Mouse (Mus musculus) adrenal gland, postnatal 36 days (tissue): ENCODE data around the gene Gm7030. TPM values are rescaled to one million over a fixed set of nuclear protein-coding genes. Genes with fewer than 3 reads are reported as not detected.
A peak's percentile ranks its signal among the peaks of the same experiment; 100 is the strongest.
"Not testable (repeated sequence)": the region's sequence is repeated elsewhere in the genome, so short reads cannot be mapped to it uniquely, and the experiment has no call there.

Source experiments
- DNase-seq, 2 experiments: peaks; one replicate each; pipeline ENCODE4 v3.0.0; 2021; ENCODE audit warnings: mixed read lengths in 1 of 2
- long read RNA-seq, 2 experiments: library from polyadenylated mRNA; stranded (forward); transcript quantifications; one replicate each; pipeline ENCODE4 v2.0.0; 2021; ENCODE audit warnings: borderline sequencing depth in 2 of 2
- total RNA-seq, 2 experiments: library from RNA; stranded (reverse); gene quantifications; 2 replicates each; pipeline ENCODE4 v1.2.3; 2021

Gm7030 gene
- not detected for total RNA-seq
- long read RNA-seq, experiment 1 = 0 reads
- long read RNA-seq, experiment 2 = 0 reads

DNA sequence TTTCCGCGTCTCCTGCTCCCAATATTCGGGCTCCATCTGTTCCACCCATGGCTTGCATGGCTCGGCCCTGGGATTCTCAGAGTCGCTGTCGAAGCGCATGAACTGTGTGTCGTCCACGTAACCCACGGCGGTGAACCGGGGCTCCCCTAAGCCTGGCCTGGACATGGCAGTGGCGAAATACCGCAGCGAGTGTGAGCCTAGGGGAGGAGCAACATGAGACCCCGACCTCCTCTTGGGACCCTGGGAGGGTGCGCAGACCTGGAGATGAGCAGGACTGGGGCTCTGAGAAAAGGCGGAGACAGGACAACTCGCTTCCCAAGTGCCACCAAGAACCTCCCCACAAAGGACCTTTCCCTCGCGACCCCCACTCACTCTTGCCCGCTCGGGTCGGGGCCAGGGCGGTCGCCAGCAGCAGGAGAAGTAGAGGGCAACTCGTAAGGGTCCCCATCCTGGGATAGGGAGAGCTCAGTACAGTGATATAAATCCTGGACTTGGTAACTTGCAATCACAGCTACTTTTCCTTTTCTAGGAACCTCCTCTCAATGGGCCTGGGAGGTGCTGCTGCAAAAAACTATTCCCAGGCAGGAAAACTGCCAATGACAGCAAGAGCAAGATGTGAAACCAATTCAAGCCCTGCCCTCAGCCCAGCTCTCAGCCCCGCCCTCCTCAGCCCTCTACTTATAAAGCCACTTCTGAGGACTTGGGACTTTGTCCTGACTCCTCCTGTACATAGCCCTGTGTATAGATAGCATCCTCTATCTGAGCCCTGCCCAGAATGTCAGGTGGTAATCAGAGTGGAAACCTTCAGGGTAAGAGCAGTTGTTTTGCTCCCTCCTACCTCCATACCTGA, at the start of gene Gm7030:
TSS of gene Gm7030 (minus strand) at position 458 of the 850 bp plus-strand sequence.
- not testable (repeated sequence) for DNase-seq

DNA sequence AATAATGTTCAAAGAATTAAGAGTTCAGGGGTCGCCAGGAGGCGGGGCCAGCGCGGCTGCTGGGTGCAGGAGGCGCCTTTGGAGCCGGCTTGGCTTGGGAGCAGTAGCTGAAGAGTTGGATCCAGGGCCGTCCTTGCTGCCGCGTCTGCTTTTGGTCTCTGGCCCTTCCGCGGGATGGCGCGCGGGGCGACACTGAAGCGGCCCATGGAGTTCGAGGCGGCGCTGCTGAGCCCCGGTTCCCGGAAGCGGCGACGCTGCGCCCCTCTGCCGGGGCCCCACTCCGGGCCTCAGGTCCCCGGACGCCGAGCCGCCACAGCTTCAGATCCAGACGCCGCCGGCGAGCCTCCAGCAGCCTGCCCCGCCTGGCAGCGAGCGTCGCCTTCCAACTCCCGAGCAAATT, 49.7 kb upstream of the Gm7030 start:
- peak; percentile 33 to 52 for DNase-seq

DNA sequence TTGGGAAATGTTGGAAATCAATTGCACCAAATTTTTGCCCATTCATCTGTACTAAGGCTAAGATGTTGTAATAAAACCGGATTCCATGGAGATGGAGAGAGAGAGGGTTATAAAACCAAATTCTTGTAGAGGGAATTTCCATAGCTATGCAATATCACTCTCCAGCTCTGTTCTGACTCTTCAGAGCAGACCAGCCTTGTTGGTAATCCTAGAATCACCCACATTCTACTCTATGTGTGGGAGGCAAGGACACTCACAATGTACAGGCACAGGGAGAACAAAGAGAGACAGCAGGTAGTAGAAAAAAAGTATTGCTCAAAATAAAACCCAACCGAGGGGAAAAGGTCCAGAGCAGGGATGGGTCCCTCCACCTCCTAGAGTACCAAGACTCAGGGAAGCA, 46.9 kb upstream of the Gm7030 start:
- not testable (repeated sequence) for DNase-seq

DNA sequence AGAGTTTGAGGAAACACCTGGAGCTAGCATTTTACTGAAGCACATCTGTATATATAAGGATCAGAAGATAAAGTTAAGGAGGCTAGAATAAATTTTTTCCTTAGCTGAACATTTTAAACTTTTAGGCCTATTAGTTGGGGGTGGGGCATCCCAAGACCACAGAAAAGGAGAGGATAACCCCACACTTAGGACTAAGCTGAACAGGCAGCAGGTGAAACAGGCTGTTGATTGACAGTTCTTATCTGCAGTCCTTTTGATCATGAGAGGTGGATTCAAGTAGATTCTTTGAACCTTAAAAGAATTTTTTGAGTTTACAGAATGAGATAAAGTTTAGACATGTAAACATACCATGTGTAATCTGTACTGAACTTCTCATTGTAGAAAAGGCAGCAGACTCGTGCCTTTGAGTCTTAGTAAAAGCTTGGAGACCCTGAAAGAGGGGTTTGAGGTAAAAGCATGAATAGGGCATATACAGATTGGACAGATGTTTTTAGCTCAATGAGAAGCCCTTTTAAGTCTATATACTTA, 41.1 kb upstream of the Gm7030 start:
- DNase-seq = no peak

DNA sequence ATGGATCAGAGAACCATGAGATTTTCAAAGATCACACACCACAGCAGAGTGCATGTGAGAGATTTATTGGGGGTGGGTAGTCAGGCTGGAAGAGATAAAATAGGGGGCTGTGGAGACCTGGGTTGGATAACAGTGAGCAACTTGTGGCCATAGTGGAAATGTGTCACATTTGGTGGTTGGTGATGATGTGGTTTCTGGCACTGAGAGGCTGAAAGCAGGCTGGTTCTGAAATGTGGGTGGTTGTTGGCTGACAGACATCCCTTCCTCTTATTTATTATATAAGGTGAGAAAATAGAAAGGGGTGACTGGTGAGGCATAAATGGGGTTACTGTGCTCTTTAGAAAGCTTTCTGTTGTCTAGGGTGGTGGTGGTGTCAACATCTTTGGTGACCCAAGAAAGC, 40.5 kb upstream of the Gm7030 start:
- no peak for DNase-seq

DNA sequence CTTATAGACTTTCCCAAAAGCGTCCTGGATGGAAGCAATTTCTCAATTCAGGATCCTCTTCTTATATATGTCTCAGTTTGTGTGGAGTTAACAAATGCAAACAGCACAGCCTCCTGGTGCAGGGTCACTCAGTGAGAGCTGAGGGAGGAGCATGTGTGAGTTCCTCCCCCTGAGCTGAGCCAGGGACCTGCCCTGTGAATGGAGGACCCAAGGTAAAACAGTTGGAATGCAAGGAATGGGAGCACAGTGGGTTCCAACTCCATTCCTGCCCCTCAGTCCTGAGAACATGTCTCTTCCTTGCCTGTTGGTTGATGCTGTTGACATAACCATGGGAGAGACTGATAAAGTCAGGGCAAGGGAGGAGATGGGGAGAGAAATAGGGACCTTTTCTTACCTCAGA, 39.9 kb upstream of the Gm7030 start:
- not testable (repeated sequence) for DNase-seq

DNA sequence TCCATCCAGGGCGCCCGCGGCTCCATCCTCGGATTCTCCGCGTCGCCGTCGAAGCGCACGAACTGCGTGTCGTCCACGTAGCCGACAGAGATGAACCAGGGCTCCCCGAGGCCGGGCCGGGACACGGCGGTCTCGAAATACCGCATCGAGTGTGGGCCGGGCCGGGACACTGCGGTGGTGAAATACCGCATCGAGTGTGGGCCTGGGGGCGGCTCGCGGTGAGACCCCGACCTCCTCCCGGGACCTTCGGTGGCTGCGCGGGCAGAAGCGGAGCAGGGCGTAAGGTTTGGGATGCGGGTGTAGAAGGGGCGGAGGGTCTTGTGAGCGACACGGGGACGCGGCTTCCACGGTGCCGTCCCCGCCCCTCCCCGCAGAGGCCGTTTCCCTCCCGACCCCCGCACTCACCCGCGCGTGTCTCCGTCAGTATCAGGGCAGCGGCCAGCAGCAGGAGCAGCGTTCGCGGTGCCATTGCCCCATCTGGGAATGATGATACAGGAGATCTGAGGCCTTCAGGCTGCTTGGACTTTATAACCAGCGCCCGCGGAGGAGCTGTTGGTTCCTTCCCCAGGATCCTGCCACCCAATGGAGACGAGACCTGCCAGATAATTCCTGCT, 38.9 kb upstream of the Gm7030 start, which contains the start of gene Gm8909:
TSS of gene Gm8909 (minus strand) at position 499 of the 614 bp plus-strand sequence.
- DNase-seq = peak in 1 of 2 experiments; percentile 44

DNA sequence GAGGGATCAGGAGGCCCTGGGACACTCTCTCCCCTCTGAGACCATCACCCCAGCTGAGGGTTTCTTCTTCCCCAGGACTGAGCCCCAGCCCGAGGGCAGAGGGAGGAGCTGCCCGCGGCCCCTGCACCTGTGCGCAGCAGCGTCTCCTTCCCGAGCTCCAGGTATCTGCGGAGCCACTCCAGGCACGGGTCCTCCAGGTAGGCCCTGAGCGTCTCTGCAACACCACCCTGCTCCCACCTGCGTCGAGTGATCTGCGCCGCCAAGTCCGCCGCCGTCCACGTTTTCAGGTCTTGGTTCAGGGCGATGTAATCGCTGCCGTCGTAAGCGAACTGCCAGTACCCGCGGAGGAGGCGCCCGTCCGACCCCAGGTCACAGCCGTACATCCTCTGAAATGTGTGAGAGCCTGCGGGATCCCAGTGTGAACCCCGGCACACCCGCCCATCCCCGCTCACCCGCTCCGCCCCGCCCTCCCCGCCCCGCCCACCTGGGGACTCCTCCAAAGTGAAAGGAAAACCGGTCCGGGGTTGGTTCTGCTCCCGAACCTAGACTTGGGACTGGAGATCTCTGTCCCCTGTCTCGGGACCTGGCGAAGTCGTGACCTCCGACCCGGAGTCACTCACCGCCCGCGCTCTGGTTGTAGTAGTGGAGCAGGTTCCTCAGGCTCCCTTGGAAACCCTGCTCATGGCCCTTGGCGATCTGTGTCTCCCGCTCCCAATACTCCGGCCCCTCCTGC, 38.2 kb upstream of the Gm7030 start:
- peak; percentile 7 to 19 for DNase-seq

DNA sequence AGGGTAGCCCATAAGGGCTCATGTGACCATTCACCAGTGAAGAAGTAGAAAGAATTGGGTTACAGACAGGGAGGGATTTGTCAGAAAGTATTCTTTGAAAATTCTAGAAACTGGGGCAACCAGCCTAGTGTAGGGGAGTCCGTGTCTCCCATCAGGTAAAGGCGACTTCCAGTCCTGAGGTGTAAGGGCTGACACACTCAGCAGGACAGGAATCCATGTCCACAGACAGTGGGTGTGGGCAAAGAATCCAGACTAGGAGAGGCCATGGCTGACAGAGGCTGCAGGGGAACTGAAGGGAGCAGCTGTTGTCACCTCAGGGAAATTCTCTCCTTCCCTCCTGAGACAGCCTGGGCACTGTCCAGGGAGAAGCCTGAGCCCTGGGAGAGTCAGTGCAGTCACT, 37.7 kb upstream of the Gm7030 start:
- DNase-seq = not testable (repeated sequence)

DNA sequence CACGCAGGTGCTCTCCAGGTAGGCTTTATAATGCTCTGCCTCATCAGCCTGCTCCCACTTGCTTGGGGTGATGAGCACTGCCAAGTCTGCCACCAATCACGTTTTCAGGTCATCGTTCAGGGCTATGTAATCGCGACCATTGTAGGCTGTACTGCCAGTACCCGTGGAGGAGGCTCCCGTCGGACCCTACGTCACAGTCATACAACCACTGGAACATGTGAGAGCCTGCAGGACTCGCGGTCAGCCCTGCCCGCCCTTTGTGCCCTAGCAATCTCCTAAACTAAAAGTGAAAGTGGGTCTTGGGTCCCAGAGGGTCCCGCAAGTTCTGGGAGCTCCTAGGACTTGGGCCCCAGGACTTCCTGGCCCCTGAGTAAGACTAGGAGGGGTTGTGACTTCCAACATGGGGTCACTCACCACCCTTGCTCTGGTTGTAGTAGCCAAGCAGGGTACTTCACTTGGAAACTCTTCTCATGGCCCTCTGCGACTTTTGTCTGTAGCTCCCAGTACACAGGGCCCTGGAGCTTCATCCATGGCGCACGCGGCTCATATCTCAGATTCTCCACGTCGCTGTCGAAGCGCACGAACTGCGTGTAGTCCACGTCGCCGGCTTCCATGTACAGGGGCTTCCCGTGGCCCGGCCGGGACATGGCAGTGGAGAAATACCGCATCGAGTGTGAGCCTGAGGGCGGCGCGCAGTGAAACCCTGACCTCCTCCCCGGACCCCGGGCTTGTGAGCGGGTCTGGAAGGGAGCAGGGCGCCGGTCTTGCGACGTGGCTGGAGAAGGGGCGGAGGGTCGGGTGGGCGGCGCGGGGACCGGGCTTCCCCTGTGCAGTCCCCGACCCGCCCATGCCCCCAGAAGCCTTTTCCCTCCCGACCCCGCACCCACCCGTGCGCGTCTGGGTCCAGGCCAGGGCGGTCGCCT, 32.2 kb upstream of the Gm7030 start:
- peak in 1 of 2 experiments; percentile 2 for DNase-seq

DNA sequence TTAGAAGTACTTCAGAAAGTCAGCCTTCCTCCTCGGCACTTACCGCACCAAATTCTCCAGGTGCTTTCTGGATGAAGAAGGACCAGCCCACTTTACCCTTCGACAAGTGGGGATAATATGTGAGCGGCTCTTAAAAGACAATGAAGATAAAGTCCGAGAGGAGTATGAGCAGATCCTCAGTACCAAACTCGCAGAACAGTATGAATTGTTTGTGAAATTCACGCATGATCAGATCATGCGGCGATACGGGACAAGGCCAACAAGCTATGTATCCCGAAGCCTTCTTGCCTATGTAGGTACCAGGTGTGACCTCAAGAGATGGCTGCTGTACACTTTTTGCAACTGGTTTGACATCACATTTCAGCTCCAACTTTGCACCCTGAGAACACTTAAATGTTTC, 29.0 kb upstream of the Gm7030 start:
- DNase-seq = not testable (repeated sequence)

DNA sequence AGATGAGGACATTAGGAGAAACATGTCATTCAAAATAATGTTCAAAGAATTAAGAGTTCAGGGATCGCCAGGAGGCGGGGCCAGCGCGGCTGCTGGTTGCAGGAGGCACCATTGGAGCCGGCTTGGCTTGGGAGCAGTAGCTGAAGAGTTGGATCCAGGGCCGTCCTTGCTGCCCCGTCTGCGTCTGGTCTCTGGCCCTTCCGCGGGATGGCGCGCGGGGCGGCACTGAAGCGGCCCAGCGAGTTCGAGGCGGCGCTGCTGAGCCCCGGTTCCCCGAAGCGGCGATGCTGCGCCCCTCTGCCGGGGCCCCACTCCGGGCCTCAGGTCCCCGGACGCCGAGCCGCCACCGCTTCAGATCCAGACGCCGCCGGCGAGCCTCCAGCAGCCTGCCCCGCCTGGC, 28.6 kb upstream of the Gm7030 start:
- peak; percentile 34 to 47 for DNase-seq

DNA sequence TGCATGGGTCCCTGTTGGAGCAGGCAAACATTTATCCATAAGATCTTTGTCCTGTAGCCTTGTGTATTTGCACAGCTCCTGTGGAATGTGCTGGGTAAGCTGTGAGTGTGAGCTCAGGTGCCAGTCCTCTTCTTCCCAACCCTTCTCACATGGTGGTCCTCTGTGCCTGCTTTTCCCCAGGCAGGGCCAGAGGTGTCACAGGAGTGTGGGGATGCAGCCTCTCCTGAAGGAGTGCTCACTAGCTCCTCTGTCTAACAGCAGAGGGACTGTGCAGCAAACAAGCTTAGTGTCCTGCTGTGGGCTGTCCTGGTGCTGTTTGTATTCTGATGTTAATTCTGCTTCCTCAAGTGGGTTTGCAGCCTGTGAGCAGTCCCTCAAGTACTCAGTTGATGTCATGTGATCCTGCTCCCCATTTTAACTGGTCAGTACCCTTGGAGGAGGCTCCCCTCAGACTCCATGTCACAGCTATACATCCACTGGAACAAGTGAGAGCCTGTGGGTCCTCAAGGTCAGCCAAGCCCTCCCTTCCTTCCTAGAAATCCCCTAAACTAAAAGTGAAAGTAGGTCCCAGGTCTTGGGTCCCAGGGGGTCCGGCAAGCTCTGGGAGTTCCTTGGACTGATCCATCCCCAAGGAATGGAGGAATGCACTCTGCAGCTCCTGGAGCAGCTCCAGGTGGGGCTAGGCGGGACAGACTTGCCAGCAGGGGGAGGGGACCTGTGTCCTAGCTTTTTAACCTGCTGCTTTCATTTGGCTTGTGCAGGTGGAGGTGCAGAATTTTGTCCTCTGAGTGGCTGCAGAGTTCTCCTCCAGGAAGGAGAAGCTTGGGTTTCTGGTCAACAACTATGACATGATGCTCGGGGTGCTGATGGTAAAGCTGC, 25.3 kb upstream of the Gm7030 start:
- no peak for DNase-seq

DNA sequence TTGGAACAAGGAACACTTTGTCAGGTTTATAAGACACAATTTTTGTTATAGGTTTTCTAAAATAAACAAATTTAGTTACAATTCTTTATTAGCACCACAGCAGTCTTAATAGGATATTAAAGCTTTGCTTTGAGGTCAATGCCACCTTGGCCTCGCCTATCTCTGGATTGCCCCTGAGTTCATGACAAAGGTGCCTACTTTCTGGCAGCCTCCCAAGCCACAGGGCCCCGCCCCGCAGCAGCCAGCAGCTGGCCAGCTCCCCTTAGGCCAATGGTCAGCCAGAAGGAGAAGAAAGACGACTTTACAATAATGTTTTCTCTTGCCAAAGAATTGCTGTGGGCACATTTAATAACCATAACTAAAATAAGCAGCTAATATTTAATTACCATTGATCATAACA, 22.0 kb upstream of the Gm7030 start:
- not testable (repeated sequence) for DNase-seq

DNA sequence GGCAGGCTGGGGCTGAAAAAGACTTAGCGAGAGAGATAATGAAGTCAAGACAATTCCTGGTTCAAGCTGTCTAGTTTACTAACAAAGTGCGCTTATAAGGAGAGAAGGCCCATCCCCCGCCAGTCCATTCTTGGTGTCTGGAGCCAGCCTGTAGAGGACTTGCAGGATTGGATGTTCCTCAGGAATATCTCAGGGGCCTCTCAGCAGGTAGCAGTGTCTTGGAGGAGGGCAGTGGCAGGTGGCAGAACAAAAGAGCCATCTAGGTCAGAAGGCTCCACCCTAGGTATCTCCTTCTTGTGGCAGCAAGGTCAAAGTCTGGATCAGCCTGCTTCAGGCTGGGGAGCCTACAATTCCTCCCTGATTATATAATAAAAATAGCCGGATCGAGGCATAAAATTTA, 19.2 kb upstream of the Gm7030 start:
- not testable (repeated sequence) for DNase-seq

DNA sequence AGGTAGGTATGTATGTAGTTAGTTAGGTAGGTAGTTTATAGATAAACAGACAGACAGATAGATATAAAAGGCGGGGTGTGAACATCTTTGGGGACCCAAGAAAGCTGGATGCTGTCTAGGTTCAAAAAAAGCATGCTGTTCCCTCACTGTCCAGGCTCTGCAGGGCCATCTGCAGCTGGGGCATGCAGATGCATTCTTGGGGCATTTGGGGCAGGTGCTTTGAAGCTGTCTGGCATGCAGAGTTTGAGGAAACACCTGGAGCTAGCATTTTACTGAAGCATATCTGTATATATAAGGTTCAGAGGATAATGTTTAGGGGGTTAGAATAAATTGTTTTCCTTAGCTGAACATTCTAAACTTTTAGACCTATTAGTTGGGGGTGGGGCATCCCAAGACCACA, 17.7 kb upstream of the Gm7030 start:
- not testable (repeated sequence) for DNase-seq

DNA sequence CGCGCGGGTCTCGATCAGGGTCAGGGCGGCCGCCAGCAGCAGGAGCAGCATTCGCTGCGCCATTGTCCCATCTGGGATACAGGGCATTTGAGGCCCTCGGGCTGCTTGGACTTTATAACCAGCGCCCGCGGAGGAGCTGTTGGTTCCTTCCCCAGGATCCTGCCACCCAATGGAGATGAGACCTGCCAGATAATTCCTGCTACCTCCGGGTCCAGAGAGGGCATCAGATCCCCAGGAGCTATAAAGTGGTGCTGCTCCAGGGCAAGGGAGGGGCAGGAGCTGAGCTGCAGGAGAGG, 16.6 kb upstream of the Gm7030 start:
- DNase-seq = peak in 1 of 2 experiments; percentile 4

DNA sequence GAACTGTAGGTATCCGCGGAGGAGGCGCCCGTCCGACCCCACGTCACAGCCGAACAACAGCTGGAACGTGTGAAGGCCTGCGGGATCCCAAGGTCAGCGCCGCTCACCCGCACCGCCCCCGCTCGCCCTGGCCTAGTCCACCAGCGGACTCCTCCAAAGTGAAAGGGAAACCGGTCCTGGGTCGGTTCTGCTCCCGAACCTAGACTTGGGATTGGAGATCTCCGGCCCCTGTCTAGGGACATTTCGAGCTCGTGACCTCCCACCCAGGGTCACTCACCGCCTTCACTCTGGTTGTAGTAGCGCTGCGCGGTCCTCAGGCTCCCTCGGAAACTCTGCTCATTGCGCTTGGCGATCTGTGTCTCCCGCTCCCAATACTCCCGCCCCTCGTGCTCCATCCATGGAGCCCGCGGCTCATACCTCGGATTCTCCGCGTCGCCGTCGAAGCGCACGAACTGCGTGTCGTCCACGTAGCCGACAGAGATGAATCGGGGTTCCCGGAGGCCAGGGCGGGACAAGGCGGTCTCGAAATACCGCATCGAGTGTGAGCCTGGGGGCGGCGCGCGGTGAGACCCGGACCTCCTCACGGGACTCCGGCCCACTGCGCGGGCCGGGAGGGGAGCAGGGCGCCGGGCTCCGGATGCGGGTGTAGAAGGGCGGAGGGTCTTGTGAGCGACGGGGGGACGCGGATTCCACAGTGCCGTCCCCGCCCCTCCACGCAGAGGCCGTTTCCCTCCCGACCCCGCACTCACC, 16.1 kb upstream of the Gm7030 start:
- peak; percentile 15 to 38 for DNase-seq

DNA sequence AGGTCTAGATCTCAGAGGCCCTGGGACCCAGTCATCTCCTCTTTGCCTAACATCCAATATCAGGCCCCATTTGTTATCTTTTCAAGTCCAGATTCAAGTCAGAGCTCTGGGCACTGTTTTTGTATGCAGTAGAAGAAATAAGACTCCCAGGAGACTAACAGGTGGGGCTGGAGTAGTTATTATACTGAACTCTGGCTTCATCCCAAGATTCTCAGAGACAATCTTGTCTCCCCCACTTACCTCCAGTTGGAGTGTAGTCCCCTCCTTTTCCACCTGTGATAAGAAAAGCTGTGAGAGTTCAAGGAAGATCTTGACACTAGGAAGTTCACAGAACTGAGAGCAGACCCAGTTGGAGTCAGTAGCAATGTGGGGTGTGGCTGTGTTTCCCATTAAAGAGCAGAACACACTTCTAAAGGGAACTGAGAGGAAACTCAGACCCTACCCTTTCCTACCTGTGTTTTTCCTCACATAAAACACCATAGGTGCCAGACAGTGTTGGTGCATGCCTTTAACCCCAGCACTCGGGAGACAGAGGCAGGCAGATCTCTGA, 7.1 kb upstream of the Gm7030 start:
- DNase-seq = not testable (repeated sequence)
